Mouse (Mus musculus) left cerebral cortex, postnatal 25 days (tissue): ENCODE data around the gene Ces2h. TPM values are rescaled to one million over a fixed set of nuclear protein-coding genes. Genes with fewer than 3 reads are reported as not detected.
"Not testable (repeated sequence)": the region's sequence is repeated elsewhere in the genome, so short reads cannot be mapped to it uniquely, and the experiment has no call there.

ENCODE experiments used
- DNase-seq, 2 experiments: peaks; one replicate each; pipeline ENCODE4 v3.0.0; 2022; ENCODE audit warnings: low spot score in 2 of 2, mixed read lengths in 1 of 2
- intact Hi-C: fragments of 180-260 bp; cut with DNase I; formaldehyde crosslinking; loops from one replicate; pipeline ENCODE4 v1.15.1; 2025
- total RNA-seq, 2 experiments: library from RNA; stranded (reverse); gene quantifications; 2 replicates each; pipeline ENCODE4 v1.2.3; 2021

The Ces2h gene
- not detected for total RNA-seq

DNA sequence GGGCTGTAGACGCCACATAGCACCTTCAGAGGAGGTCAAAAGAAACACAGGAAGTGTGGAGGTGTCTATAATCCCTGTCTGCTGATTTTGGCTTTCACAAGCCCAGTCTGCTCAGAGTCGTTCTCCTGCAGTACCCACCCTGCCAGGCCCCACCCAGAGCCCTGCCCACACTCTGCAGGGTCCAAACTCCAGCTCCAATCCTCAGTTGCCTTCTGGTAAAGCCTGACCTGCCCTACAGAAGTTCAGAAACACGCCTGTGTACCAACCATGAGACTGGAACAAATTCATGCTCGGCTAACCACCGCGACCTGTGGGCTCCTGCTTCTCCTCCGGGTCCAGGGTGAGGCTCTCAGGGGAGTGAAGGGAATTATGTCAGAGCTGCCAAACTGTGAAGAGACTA, at the start of gene Ces2h:
TSS of gene Ces2h (plus strand) at position 268 of the 400 bp plus-strand sequence.
- intact Hi-C loops = no loop called here
- DNase-seq = no peak

DNA sequence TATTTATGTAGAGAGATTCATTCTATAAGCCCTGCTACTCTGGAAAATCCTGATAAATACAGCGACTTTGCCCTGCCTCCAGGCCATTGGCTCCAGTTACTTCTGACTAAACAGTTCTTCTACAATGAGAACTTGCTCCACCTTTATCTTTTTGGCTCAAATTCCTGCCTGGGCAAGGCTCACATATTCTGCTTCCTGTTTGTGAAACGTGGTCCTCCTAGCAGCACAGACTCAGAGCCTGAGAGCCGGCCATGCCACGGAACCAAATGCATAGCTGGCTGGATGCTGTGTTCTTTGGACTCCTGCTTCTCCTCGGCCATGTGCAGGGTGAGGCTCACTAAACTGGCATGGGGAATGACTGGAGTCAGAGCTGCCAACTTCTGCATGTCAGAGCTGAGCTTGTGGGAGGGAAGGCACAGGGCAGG, 39.1 kb upstream of the Ces2h start, which contains the start of gene Ces2g:
TSS of gene Ces2g (plus strand) at position 182 of the 425 bp plus-strand sequence.
- DNase-seq = no peak
- intact Hi-C loops = no loop called here

DNA sequence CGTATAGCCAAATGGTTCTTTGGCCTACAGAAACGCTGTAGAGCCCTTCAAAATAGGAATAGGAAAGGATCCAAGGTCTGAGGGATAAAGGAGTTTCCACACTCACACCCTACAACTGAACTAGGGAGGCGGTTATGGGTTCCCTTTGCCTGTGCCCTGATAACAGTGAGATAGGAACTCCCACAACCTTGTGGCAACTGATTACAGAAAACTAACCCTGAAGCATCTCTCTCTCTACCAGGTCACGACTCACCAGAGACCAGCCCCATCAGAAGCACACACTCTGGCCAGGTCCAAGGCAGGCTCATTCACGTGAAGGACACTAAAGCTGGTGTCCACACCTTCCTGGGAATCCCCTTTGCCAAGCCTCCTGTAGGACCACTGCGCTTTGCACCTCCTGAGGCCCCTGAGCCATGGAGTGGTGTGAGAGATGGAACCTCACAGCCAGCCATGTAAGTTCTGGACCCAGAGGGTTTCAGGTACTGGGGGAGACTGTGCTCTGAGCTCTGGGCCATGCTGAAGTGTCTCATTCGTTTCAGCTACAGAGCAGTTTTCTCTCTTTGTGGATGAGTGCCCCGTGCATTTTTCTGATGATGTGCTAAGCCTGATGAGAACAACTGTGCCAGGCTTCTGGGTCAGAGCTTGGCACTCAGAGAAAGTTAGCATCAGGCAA, 38.3 kb upstream of the Ces2h start:
- DNase-seq = no peak
- intact Hi-C loops = no loop called here

DNA sequence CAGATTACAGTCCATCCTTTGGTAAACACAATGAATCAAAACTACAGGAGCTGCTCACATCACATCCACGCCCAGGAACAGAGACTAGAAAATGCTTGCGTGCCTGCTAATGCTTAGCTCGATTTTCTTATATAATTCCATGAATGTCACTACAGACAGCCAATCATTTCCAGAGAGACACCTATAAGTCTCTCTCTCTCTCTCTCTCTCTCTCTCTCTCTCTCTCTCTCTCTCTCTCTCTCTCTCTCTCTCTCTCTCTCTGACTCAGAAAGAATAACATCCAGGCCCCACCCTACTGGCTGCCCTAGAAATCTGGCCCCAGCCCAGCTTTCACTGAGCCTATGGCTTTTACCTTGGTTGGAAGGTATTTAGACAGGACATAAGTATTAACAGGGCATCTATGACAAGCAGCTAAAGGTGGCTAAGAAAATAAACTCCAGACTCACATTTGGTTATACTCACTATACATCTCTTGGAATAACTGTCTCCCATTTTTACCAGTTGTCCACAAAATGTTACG, 37.2 kb upstream of the Ces2h start:
- intact Hi-C loops = no loop called here
- no peak for DNase-seq

DNA sequence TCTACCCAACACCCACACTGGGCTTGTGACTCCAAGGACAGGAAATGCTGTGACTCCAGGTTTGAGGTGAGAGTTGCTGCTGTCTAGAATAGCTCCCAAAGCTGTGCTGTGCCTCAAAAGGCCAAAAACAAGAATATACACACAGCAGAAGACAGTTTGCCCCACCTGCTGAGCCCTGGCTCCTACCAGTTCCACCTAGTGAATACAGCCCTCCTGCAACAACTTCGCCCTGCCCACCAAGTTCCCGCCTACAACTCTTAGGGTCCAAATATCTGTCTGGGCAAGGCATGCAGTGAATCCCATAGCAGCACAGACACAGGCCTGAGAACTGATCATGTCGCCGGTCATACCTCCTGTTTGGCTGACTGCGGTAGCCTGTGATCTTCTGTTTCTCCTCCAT, 16.5 kb upstream of the Ces2h start:
- intact Hi-C loops = no loop called here
- no peak for DNase-seq

DNA sequence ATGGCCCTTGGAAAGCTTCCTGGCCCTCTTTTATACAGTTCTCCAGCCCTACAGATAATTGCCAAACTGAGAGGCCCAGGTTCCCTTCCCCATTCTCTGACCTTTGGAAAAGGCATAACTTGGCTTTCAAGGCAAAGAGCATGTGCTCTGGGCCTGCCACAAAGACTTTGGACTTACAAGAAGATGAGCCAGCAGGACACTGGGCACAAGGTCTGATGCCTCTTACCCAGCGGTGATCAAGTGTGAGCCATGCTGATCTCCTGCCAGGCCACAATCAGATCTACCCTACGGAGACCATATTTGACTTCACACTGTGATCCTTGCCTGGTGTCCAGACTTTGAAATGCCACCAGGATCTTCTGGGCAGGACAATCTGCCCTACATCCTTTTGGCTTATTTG, 15.7 kb upstream of the Ces2h start:
- no peak for DNase-seq
- intact Hi-C loops = no loop called here

DNA sequence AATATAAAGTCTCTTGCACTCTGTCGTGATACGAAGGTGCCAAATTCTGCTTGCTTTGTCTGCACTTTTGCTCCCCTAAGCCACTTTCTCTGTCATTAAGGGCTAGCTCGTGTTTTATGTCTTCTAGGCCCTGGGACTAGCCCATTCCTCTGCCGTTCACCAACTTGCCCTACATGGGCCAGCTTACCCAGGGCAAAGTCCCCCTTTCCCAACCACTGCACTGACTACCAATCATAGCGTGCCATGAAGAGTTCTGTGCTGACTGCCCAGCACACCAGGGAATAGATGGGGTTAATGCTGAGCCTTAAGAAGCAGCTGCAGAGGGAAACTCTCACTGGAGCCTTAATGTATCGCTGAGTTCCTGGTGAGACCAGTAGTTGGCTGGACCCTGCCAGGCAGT, 2.5 kb upstream of the Ces2h start:
- intact Hi-C loops = no loop called here

DNA sequence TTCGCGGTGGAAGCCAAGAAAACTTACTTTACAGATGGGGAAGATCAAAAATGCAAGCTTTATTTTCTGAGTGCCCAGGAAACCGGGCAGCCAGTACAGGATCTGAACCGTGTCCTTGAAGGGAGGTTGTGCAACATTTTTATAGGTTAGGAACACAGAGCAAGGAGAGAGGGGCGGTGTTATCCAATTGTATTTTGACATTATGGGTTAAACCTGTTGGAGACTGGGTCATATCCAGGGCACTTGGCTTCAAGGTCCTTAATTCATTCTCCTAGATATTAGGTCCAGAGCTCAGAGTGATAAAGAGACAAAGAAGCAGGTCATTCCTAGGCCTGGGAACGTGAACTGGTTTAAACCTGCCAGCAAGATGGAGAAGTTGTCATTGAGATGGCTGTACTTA, 1.5 kb upstream of the Ces2h start:
- intact Hi-C loops = no loop called here
- no peak for DNase-seq

More for the DNA sequence above, 2.5 kb upstream of the Ces2h start:
- DNase-seq = no peak

DNA sequence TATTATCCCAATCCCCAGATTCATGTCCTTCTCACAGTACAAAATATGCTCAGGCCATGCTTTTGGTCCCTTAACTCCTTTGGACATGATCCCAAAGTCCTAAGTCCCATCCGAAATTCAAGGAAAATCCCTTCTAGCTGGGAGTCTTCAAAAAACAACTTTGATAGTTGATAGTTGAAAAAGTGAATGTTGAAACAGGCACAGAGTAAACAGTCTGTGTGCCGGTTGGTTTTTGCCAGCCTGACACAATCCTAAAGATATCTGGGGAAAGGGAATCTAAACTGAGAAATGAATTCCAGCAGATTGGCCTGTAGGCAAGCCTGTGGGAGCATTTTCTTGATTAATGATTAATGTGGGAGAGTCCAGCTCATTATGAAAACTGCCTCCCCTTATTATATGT, 9.3 kb downstream of the Ces2h start:
- intact Hi-C loops = no loop called here
- no peak for DNase-seq

DNA sequence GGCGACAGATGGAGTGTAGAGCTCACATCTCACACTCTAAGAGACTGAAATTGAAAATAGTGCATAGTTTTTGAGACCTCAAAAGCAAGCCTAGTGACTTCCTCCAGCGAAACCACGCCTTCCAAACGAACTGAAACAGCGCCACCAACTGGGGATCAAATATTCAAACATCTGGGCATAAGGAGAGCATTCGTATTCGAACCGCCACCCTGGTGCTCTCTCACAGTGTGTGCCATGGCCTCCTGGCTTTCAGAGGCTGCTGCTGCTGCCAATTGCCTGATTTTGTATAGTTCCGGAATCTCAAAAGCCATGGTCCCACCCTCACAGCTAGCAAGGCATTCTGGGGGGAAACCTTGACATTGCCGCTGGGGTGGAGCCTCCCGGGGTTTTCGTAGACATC, 10.5 kb downstream of the Ces2h start:
- DNase-seq = no peak
- intact Hi-C loops = no loop called here

DNA sequence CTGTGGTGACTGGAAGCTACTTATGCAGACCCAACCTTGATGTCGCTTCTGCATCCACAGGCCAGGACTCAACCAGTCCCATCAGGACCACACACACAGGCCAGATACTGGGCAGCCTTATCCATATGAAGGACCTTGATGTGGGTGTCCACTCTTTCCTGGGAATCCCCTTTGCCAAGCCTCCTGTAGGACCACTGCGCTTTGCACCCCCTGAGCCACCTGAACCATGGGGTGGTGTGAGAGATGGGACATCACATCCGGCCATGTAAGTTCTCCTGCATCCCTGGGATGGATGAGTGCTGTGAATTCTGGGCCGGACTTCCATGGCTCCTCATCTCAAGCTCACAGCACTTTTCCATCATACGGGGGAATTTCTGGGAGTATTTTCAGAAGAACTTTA, 13.7 kb downstream of the Ces2h start:
- DNase-seq = no peak
- intact Hi-C loops = no loop called here

DNA sequence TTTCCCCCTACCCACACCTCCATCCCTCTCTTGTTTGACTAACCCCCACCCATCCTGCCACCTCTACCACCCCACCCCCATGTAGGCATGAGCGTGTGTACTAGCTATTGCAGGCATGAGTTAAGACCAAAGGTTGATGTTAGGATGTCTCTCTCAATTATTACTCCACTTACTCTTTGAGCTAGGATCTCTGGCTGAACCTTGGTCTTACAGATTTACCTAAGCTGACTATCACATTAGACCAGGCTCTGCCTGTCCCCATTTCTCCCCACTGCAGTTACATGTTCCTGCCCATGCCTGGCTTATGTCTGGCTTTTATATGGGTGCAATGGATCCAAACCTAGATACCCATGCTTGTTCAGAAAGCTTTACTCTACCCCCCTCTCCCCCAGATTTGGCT, 21.3 kb downstream of the Ces2h start:
- intact Hi-C loops = no loop called here
- DNase-seq = no peak

DNA sequence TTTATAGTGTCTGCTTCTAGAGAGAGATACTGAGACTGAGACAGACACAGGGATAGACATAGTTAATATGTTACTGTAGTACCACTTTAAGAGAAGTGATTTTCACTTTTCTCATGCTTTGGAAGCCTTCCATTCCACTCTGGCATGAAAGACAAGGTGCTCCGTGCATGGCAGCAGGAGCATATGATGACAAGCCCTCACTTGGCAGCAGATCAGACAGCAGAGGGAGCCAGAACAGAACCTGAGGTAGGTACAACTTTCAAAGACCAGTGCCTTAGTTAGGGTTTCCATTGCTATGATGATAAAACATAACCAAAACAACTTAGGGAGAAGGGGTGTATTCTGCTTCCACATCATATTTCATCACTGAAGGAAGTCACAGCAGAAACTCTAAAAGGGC, 22.4 kb downstream of the Ces2h start:
- DNase-seq = peak in 1 of 2 experiments; percentile 3
- intact Hi-C loops = no loop called here

DNA sequence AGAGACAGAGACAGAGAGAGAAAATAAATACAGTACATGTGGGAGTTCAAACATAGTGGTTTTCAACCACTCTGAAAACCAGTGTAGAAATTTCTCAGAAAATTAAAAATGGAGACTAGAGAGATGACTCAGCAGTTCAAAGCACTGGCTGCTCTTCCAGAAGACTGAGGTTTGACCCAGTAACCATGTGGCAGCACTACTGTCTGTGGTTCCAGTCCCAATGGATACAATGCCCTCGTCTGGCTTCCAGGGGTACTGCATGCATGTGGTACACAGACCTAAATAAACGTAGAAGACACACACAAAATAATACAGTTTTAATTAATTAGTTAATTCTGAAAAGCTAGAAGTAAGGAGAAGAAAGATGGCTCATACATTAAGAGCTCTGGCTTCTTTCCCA, 24.4 kb downstream of the Ces2h start:
- intact Hi-C loops = no loop called here
- DNase-seq = no peak

DNA sequence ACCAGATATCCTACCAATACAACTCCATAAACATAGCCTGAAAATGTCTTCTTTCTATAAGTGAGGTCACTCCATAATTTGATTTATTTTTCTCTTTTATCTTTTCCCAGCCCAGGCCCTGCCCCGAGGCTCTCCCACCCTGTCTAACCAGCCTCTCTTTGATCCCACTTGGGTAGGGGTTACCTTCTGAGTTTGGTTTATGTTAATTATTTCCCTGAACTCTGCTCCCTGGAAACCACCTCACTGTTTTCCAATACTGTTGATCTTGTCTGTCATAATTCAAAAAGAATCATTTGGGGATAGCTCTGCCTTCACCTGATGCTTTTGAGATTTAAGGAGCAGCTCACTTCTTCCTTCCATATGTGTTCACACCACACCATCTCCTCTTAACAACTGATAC, 42.9 kb downstream of the Ces2h start:
- intact Hi-C loops = no loop called here
- no peak for DNase-seq

DNA sequence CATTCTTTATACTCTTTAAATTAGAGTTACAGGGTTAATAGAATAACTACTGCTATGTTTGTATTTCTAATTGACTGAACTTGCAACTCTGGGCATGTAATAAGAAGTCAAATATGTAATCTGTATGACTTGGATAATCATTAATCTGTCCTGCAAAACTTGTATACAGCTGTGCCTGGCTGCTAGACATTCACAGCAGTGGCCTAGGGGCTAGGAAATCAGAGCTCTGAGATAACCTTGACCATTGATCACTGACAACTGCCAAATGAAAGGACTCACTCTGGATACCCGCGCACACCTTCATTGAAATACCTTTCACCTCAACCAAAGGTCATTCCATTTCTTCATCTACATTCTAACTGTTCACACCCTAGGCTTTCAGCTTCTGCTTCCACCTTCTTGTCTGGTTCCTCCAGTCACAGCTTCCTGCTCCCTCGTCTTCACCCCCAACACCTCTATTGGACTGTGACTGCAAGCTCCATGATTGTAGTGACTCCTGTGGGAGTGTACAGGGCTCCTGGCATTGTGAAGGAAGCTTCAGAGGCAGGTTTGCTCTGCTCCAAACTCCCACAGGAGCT, 45.3 kb downstream of the Ces2h start:
- no peak for DNase-seq
- intact Hi-C loops = no loop called here

DNA sequence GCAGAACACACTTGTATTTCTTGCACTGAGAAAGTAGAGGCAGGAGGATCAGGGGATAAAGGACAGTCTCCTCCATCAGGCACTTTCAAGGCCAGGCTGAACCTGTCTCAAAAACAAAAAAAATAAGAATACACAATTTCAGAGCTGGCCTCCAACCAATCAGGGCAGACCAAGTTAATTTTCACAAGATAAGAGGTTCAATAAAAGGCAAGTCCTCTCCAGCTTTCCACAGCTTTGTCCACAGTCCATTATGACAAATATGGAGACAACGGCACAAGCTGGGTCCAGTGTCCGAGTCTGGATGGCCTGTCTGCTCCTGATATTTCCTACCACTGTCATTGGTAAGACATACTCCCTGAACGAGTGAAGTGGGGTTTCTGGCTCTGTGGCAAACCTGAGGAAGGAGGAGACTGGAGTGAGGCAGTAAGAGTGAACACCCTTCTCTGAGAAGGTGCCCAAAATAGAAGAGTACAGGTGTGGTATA, 47.8 kb downstream of the Ces2h start, which contains the start of gene Ces3a:
TSS of gene Ces3a (plus strand) at position 231 of the 484 bp plus-strand sequence.
- intact Hi-C loops = no loop called here
- DNase-seq = no peak

DNA sequence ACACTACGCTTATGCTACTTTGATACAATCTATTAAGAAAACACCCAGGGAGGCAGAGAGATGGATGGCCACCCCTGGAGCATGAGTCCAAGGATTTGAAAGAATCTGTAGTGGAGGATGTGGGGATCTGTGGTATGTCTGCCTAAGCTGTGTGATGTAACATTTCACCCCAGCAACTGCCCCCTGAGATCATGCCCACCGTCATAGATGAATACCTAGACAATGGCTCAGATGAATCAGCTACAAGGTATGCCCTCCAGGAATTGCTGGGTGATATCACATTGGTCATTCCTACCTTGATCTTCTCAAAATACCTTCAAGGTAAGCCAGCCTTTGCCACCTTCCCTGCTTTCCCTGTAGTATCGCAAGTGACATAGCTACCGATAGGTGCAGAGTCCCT, 55.6 kb downstream of the Ces2h start:
- intact Hi-C loops = no loop called here
- DNase-seq = no peak

DNA sequence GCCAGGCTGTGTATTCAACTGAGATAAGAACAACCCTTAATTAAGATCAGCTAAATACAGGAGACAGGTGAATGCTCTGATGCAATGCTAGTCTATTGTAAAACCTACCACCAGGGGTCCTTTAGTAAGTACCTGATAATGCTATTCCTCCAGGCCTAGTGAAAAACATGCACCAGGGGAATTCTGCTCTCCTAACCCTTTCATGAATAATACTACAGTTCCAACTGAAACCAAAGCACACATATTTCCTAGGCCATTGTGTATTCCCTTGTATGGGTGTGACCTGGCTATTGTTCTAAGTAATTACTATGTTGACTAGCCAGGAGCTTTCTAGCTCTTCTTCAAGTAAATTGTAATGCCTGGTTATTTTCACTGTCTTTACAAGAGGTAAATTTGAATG, 59.4 kb downstream of the Ces2h start:
- DNase-seq = no peak
- intact Hi-C loops = no loop called here

DNA sequence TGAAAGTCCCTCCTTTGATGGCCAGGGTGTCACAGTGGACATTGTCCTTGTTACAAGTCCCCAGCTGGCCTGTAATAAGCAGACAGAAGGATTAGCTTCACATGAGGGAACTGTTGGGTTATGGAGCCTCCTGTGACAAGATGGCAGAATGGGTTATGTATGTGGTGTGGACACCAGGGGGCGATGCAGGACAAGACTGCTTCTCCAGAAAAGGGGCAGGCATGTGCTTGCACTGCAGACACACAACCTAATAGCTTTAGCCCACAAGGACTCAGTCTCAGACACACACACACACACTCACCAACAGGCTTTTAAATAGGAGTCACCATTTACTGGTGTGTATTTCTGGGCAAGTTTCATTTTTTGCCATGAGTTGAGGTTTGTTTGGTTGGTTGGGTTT, 66.1 kb downstream of the Ces2h start:
- peak in 1 of 2 experiments; percentile 3 for DNase-seq

DNA sequence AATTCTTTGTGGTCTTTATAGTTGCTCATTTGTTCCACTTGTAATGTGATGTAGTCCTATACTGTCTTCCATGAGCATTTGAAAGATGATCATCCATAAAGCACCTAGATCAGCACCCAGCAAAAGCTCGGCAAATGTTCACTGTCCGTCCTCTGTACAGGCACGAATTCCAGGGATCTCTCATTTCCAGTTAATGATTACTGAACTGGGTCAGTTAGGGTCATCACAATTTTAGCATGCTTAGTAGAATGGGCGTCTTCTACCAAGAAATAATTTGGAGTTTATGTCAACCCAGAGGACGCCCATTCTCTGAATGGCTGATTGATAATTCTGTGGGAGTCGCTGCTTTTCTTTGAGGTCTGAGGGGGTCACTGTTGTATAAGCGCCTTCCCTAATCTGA, 67.3 kb downstream of the Ces2h start:
- intact Hi-C loops, DNase-seq: not testable (repeated sequence)

More for the DNA sequence above, 66.1 kb downstream of the Ces2h start:
- intact Hi-C loops = no loop called here
